15 mouse cellular contexts compared by ENCODE assay signal in genomic region chr3:59354156-59354555, GRCm38 (mm10). TPM values are rescaled to one million over a fixed set of nuclear protein-coding genes. Genes with fewer than 3 reads are reported as not detected.
DNase-seq lines count a peak whose midpoint lies in the region; ATAC-seq and TF ChIP-seq lines count a peak whose summit lies in the region.
"Had no signal": no experiment of that assay in that cellular context is flagged by ENCODE, and none has a peak within 500 bp of the region (broad histone marks: within the 10 kb centered on the region; RNA-seq: fewer than 3 reads in every experiment).

No protein-coding gene starts in this region.

- H3K4me3 ChIP-seq in embryonic facial prominence, embryonic 14.5 days (ENCODE audit: low read depth, low read length) = no peak overlapping the region
- H3K4me3 ChIP-seq in embryonic facial prominence, embryonic 10.5 days = no peak overlapping the region
- H3K4me3 ChIP-seq in lung, postnatal 0 days (ENCODE audit: low read depth, low read length) = no peak overlapping the region
- H3K4me3 ChIP-seq in liver, embryonic 12.5 days = no peak overlapping the region
- H3K4me3 ChIP-seq: erythroblast, embryonic 14.5 days; hindbrain, embryonic 10.5 days; midbrain, embryonic 12.5 days had no signal

- no peak; the same call in 1 of the 2 replicates for ATAC-seq in embryonic facial prominence, embryonic 14.5 days (ENCODE audit: low read depth)
- no peak for ATAC-seq in lung, postnatal 0 days
- no peak for ATAC-seq in liver, embryonic 12.5 days
- ATAC-seq: forebrain, embryonic 16.5 days had no signal

- no peaks in the 10 kb centered on the region for H3K27me3 ChIP-seq in embryonic facial prominence, embryonic 14.5 days (replicated peaks; ENCODE audit: control insufficient read depth, insufficient read depth, low read length)
- H3K27me3 ChIP-seq in embryonic facial prominence, embryonic 10.5 days (replicated peaks; ENCODE audit: low read depth, poor library complexity, severe bottlenecking) = no peaks in the 10 kb centered on the region
- no peaks in the 10 kb centered on the region for H3K27me3 ChIP-seq in lung, postnatal 0 days (replicated peaks; ENCODE audit: insufficient read depth, low read length)
- no peaks in the 10 kb centered on the region for H3K27me3 ChIP-seq in liver, embryonic 12.5 days (replicated peaks)
- H3K27me3 ChIP-seq: midbrain, embryonic 12.5 days had no signal

- TF ChIP-seq CTCF in lung, postnatal 0 days (IDR thresholded peaks at IDR 0.05) = no peak

- DNase-seq in embryonic facial prominence, embryonic 14.5 days (ENCODE audit: low spot score) = peak; percentile 69
- no peak for DNase-seq in embryonic facial prominence, embryonic 10.5 days (ENCODE audit: low spot score)
- peak; percentile 9 for DNase-seq in urinary bladder, postnatal 14 days (ENCODE audit: low spot score)
- DNase-seq in urinary bladder, postnatal 4 days (ENCODE audit: low spot score in 2 of 2) = no peak
- DNase-seq in lung, postnatal 0 days (ENCODE audit: low spot score) = peak; percentile 4
- DNase-seq in embryo, embryonic 9.5 days (ENCODE audit: extremely low spot score) = no peak
- DNase-seq: cerebellum, adult 9-11 months; kidney, adult 8-10 months; thymus, postnatal 36 days had no signal

- no peak overlapping the region for H3K4me2 ChIP-seq in embryonic facial prominence, embryonic 14.5 days (ENCODE audit: low read depth, low read length)
- H3K4me2 ChIP-seq in lung, postnatal 0 days (replicated peaks; ENCODE audit: low read depth, low read length) = no peak overlapping the region
- H3K4me2 ChIP-seq in liver, embryonic 12.5 days = no peak overlapping the region
- H3K4me2 ChIP-seq: liver, embryonic 11.5 days; midbrain, embryonic 12.5 days had no signal

- 54% methylated on average over 3 of the region's 3 CpGs for WGBS in embryonic facial prominence, embryonic 14.5 days
- 87% methylated on average over 3 of the region's 3 CpGs for WGBS in embryonic facial prominence, embryonic 10.5 days
- WGBS in lung, postnatal 0 days = 67% methylated on average over 3 of the region's 3 CpGs
- WGBS in liver, embryonic 12.5 days (ENCODE audit: insufficient replicate concordance) = 67% methylated on average over 3 of the region's 3 CpGs

- no peak overlapping the region for H3K27ac ChIP-seq in embryonic facial prominence, embryonic 14.5 days (replicated peaks; ENCODE audit: low read depth, low read length)
- no peak overlapping the region for H3K27ac ChIP-seq in embryonic facial prominence, embryonic 10.5 days (replicated peaks)
- H3K27ac ChIP-seq in lung, postnatal 0 days (ENCODE audit: low read length) = no peak overlapping the region
- no peak overlapping the region for H3K27ac ChIP-seq in liver, embryonic 12.5 days
- H3K27ac ChIP-seq: hindbrain, embryonic 10.5 days; midbrain, embryonic 12.5 days had no signal

- H3K4me1 ChIP-seq in embryonic facial prominence, embryonic 14.5 days (ENCODE audit: control insufficient read depth, insufficient read depth, low read length) = no peaks in the 10 kb centered on the region
- H3K4me1 ChIP-seq in embryonic facial prominence, embryonic 10.5 days = no peaks in the 10 kb centered on the region
- H3K4me1 ChIP-seq in lung, postnatal 0 days (ENCODE audit: insufficient read depth, low read depth, low read length) = no peaks in the 10 kb centered on the region
- H3K4me1 ChIP-seq in liver, embryonic 12.5 days = no peaks in the 10 kb centered on the region
- H3K4me1 ChIP-seq: hindbrain, embryonic 10.5 days; midbrain, embryonic 12.5 days had no signal

- no peaks in the 10 kb centered on the region for H3K9me3 ChIP-seq in embryonic facial prominence, embryonic 14.5 days (ENCODE audit: control insufficient read depth, low read length)
- H3K9me3 ChIP-seq in embryonic facial prominence, embryonic 10.5 days = no peaks in the 10 kb centered on the region
- H3K9me3 ChIP-seq in lung, postnatal 0 days (ENCODE audit: low read length) = no peaks in the 10 kb centered on the region
- H3K9me3 ChIP-seq in liver, embryonic 12.5 days (replicated peaks) = no peaks in the 10 kb centered on the region
- H3K9me3 ChIP-seq: hindbrain, embryonic 10.5 days; midbrain, embryonic 12.5 days had no signal

- H3K36me3 ChIP-seq in embryonic facial prominence, embryonic 14.5 days (ENCODE audit: control insufficient read depth, insufficient read depth, low read length) = no peaks in the 10 kb centered on the region
- no peaks in the 10 kb centered on the region for H3K36me3 ChIP-seq in embryonic facial prominence, embryonic 10.5 days (replicated peaks)
- no peaks in the 10 kb centered on the region for H3K36me3 ChIP-seq in lung, postnatal 0 days (ENCODE audit: insufficient read depth, low read length)
- H3K36me3 ChIP-seq in liver, embryonic 12.5 days = no peaks in the 10 kb centered on the region
- H3K36me3 ChIP-seq: hindbrain, embryonic 10.5 days; midbrain, embryonic 12.5 days had no signal

- no peak for TF ChIP-seq EP300 in lung, postnatal 0 days (IDR thresholded peaks at IDR 0.05)

- no peak overlapping the region for H3K9ac ChIP-seq in embryonic facial prominence, embryonic 14.5 days (ENCODE audit: low read depth, low read length)
- no peak overlapping the region for H3K9ac ChIP-seq in lung, postnatal 0 days (replicated peaks; ENCODE audit: low read depth)
- no peak overlapping the region for H3K9ac ChIP-seq in liver, embryonic 12.5 days
- H3K9ac ChIP-seq: midbrain, embryonic 12.5 days had no signal

RNA-seq across cellular contexts. Expression of gene Igsf10, which starts 10.0 kb away (rescaled TPM):
- 24.3 and 26.0 TPM in 2 replicates for polyA plus RNA-seq in embryonic facial prominence, embryonic 14.5 days (2014; fragmentation: Nextera tagmentation; extraction: Ambion mirVana)
- 4.6 and 5.7 TPM in 2 replicates for polyA plus RNA-seq in embryonic facial prominence, embryonic 10.5 days (2016; fragmentation: Nextera tagmentation; extraction: Ambion mirVana)
- 2.8 and 3.4 TPM in 2 replicates for polyA plus RNA-seq in lung, postnatal 0 days (2015; fragmentation: Nextera tagmentation; extraction: Ambion mirVana)
- 0.60 and 0.83 TPM in 2 replicates for polyA plus RNA-seq in liver, embryonic 12.5 days (2016; fragmentation: Nextera tagmentation; extraction: Ambion mirVana)
- polyA plus RNA-seq: erythroblast, embryonic 14.5 days had no signal

Comparison
In these comparisons a context has a peak if more than half of its experiments do, and no peak if none do; other contexts are left out.
1. DNase-seq: peak in embryonic facial prominence, embryonic 14.5 days (single experiment), urinary bladder, postnatal 14 days (single experiment) and lung, postnatal 0 days (single experiment); none in embryonic facial prominence, embryonic 10.5 days (single experiment), urinary bladder, postnatal 4 days (0 of 2) and embryo, embryonic 9.5 days (single experiment).